Mouse (Mus musculus) neural tube, embryonic 12.5 days (tissue): ENCODE results near the gene Rasgrf2. TPM values are rescaled to one million over a fixed set of nuclear protein-coding genes. Genes with fewer than 3 reads are reported as not detected.

ENCODE experiments used
- ATAC-seq: fragments of 200-750 bp; cut with Nextera tagmentation; 2 replicates; pipeline ENCODE4 v1.8.0; 2017; ENCODE audit warnings: low read depth, mild to moderate bottlenecking, moderate TSS enrichment, moderate library complexity; ENCODE audit not compliant: low FRiP score
- H3K27ac ChIP-seq: fragments of 300-500 bp; sonication (generic); 2 replicates; pipeline ENCODE4 v1.5.1; 2016
- H3K27me3 ChIP-seq: fragments of 300-500 bp; sonication (generic); replicated peaks from 2 replicates; pipeline ENCODE4 v1.6.1; 2016; ENCODE audit warnings: mild to moderate bottlenecking
- H3K36me3 ChIP-seq: fragments of 300-500 bp; sonication (generic); 2 replicates; pipeline ENCODE4 v1.6.1; 2016; ENCODE audit warnings: mild to moderate bottlenecking
- H3K4me1 ChIP-seq: fragments of 300-500 bp; sonication (generic); 2 replicates; pipeline ENCODE4 v1.6.1; 2016
- H3K4me2 ChIP-seq: fragments of 300-500 bp; sonication (generic); replicated peaks from 2 replicates; pipeline ENCODE4 v1.6.1; 2016; ENCODE audit warnings: mild to moderate bottlenecking
- H3K4me3 ChIP-seq: fragments of 300-500 bp; sonication (generic); 2 replicates; pipeline ENCODE4 v1.5.1; 2016
- H3K9ac ChIP-seq: fragments of 300-500 bp; sonication (generic); 2 replicates; pipeline ENCODE4 v1.6.1; 2016; ENCODE audit warnings: mild to moderate bottlenecking
- H3K9me3 ChIP-seq: fragments of 300-500 bp; sonication (generic); 2 replicates; pipeline ENCODE4 v1.6.1; 2016; ENCODE audit warnings: mild to moderate bottlenecking
- WGBS: fragments of 180-500 bp; shearing (Covaris S2); methylation state at CpG from one replicate; pipeline ENCODE4 v1.1.7; 2016; 5-methylcytosine and 5-hydroxymethylcytosine counted together
- polyA plus RNA-seq: library from polyadenylated mRNA; unstranded; fragments of >200 nt; fragmentation: Nextera tagmentation; extraction: Ambion mirVana; gene quantifications from 2 replicates; pipeline ENCODE4 v1.2.1, GENCODE M21; 2016

The Rasgrf2 gene
- polyA plus RNA-seq, 1 experiment from 2014 or later = 0.56 TPM

- H3K27ac ChIP-seq = no peak overlapping the region
- H3K4me2 ChIP-seq = no peak overlapping the region
- H3K4me3 ChIP-seq = no peak overlapping the region
- no peaks in the 10 kb centered on the region; the same call in 1 of the 2 replicates for H3K4me1 ChIP-seq
- 94% methylated on average over 1 of the region's 1 CpGs for WGBS
- no peaks in the 10 kb centered on the region for H3K27me3 ChIP-seq
- H3K36me3 ChIP-seq = no peaks in the 10 kb centered on the region
- no peaks in the 10 kb centered on the region for H3K9me3 ChIP-seq
- no peak for ATAC-seq
- H3K9ac ChIP-seq = no peak overlapping the region
Observed at GRCm38 (mm10) chr13:91981414-91981813, 150.0 kb downstream of the Rasgrf2 start.

DNA sequence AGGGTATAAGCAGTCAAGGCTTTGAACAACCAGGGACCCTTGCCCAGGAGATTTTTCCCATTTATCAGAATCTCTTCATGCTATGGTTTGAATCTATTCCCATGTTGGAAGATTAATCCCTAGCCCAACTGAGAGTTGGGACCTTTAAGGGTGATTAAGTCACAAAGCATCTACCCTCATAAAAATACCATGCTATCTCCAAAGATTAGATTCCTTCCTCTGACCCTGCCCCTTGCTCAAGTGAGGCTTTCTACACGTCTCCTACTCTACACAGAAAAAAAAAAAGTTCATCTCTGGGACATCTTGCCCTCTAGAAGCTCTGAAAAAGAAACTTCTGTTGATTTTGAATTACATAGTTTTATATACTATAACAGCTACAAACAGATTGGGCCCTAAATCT lies 154.5 kb downstream of the Rasgrf2 start:
- no peaks in the 10 kb centered on the region for H3K36me3 ChIP-seq
- no peak overlapping the region for H3K4me3 ChIP-seq
- no peak for ATAC-seq
- H3K9me3 ChIP-seq = no peaks in the 10 kb centered on the region
- H3K27me3 ChIP-seq = no peaks in the 10 kb centered on the region
- H3K9ac ChIP-seq = no peak overlapping the region
- no peak overlapping the region for H3K4me2 ChIP-seq
- no peaks in the 10 kb centered on the region for H3K4me1 ChIP-seq
- 74% methylated on average over 1 of the region's 1 CpGs for WGBS
- H3K27ac ChIP-seq = no peak overlapping the region

DNA sequence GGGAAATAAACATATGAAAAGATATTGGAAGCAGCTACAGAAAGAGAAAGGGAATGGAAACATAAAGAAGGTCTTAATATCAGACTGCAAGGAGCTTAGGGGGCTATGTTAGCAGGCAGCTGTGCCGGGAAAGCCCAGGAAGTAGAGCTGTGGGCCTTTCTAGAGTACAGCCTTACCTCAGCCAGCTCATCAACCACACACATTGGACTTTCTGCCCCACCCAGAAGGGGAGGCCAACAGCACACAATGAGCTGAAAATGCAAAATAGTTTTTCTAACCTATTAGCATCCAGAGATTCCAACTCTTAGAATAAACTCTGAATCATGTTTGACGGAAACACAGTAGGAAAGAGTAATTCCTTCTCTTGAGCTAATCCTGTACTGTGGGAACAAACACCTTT lies 154.9 kb downstream of the Rasgrf2 start:
- Histone ChIP-seq H3K9me3 (no peaks in the 10 kb centered on the region), H3K9ac (no peak overlapping the region), H3K4me1 (no peaks in the 10 kb centered on the region), H3K36me3 (no peaks in the 10 kb centered on the region), H3K4me2 (no peak overlapping the region), H3K27me3 (no peaks in the 10 kb centered on the region), H3K27ac (no peak overlapping the region), H3K4me3 (no peak overlapping the region)
- ATAC-seq = no peak
- WGBS = 84% methylated on average over 2 of the region's 2 CpGs

- H3K27ac ChIP-seq = no peak overlapping the region
- H3K36me3 ChIP-seq = no peaks in the 10 kb centered on the region
- no peak overlapping the region for H3K9ac ChIP-seq
- H3K4me2 ChIP-seq = no peak overlapping the region
- H3K27me3 ChIP-seq = no peaks in the 10 kb centered on the region
- 95% methylated on average over 1 of the region's 1 CpGs for WGBS
- no peaks in the 10 kb centered on the region for H3K4me1 ChIP-seq
- H3K4me3 ChIP-seq = no peak overlapping the region
- ATAC-seq = no peak
- H3K9me3 ChIP-seq = no peaks in the 10 kb centered on the region
Observed at GRCm38 (mm10) chr13:91974154-91974553, 157.3 kb downstream of the Rasgrf2 start.

GRCm38 (mm10) chr13:91971246-91971645 lies 160.2 kb downstream of the Rasgrf2 start:
- Histone ChIP-seq H3K27me3 (no peaks in the 10 kb centered on the region), H3K9ac (no peak overlapping the region), H3K4me3 (no peak overlapping the region), H3K4me2 (no peak overlapping the region), H3K9me3 (no peaks in the 10 kb centered on the region), H3K36me3 (no peaks in the 10 kb centered on the region), H3K4me1 (no peaks in the 10 kb centered on the region), H3K27ac (no peak overlapping the region)
- 74% methylated on average over 3 of the region's 3 CpGs for WGBS
- ATAC-seq = no peak

DNA sequence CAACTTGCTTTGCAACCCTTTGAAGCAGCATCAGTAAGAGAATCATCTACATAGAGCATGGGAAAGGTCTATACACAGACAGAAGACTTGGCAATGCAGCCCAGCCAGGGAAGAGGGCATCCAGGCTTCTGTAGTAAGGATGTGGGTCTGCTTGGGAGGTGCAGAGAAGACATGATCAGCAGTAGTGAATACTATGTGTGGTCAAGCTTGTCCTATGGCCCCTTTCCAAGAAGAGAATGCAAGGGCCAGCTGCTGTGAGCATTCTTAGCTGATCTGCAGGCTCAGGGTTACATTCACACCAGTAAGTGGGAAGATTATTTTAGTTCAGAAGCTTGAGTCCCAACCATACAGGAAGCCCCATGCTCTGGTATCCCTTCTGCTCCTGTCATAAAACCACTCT lies 175.0 kb downstream of the Rasgrf2 start:
- Histone ChIP-seq H3K9ac (no peak overlapping the region), H3K4me3 (no peak overlapping the region), H3K27ac (no peak overlapping the region), H3K4me2 (no peak overlapping the region), H3K36me3 (no peaks in the 10 kb centered on the region), H3K4me1 (no peaks in the 10 kb centered on the region), H3K27me3 (no peaks in the 10 kb centered on the region), H3K9me3 (no peaks in the 10 kb centered on the region)
- ATAC-seq = no peak

- H3K27ac ChIP-seq = no peak overlapping the region
- ATAC-seq = no peak
- no peaks in the 10 kb centered on the region for H3K27me3 ChIP-seq
- no peaks in the 10 kb centered on the region for H3K36me3 ChIP-seq
- H3K4me3 ChIP-seq = no peak overlapping the region
- H3K9me3 ChIP-seq = no peaks in the 10 kb centered on the region
- no peak overlapping the region for H3K4me2 ChIP-seq
- no peak overlapping the region for H3K9ac ChIP-seq
- WGBS = 95% methylated on average over 2 of the region's 2 CpGs
- H3K4me1 ChIP-seq = no peaks in the 10 kb centered on the region
Observed at GRCm38 (mm10) chr13:91955646-91956045, 175.8 kb downstream of the Rasgrf2 start.

GRCm38 (mm10) chr13:91955175-91955574 lies 176.3 kb downstream of the Rasgrf2 start:
- 91% methylated on average over 1 of the region's 1 CpGs for WGBS
- H3K4me2 ChIP-seq = no peak overlapping the region
- no peak for ATAC-seq

DNA sequence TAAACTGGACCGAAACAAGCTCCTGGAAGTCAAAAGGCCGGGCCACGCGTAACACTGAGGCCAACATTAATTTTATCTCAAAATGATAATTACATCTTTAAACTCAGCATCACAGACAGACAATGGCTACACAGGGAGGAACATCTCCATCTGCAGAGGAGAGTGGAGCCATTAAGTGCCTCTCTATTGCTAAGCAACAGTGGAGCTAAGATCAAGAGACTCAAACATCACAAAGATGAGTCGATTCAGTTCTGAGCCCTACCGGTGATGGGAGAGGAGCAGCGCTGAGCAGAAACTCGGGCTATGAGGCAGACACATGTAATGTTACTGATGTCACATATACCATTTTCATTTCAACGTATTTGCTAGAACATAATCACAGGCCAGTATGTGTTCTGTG lies 191.3 kb downstream of the Rasgrf2 start:
- Histone ChIP-seq H3K4me1 (no peaks in the 10 kb centered on the region), H3K36me3 (no peaks in the 10 kb centered on the region), H3K9me3 (no peaks in the 10 kb centered on the region), H3K4me3 (no peak overlapping the region), H3K27ac (no peak overlapping the region), H3K9ac (no peak overlapping the region), H3K4me2 (no peak overlapping the region), H3K27me3 (no peaks in the 10 kb centered on the region)
- 94% methylated on average over 9 of the region's 9 CpGs for WGBS
- ATAC-seq = no peak

More at GRCm38 (mm10) chr13:91955175-91955574, 176.3 kb downstream of the Rasgrf2 start:
- no peaks in the 10 kb centered on the region for H3K27me3 ChIP-seq
- H3K9ac ChIP-seq = no peak overlapping the region
- no peak overlapping the region for H3K27ac ChIP-seq
- H3K36me3 ChIP-seq = no peaks in the 10 kb centered on the region
- no peak overlapping the region for H3K4me3 ChIP-seq
- no peaks in the 10 kb centered on the region for H3K9me3 ChIP-seq
- no peaks in the 10 kb centered on the region for H3K4me1 ChIP-seq

- Histone ChIP-seq H3K4me3 (no peak overlapping the region), H3K27me3 (no peaks in the 10 kb centered on the region), H3K9ac (no peak overlapping the region), H3K9me3 (no peaks in the 10 kb centered on the region), H3K4me1 (no peaks in the 10 kb centered on the region), H3K36me3 (no peaks in the 10 kb centered on the region), H3K4me2 (no peak overlapping the region), H3K27ac (no peak overlapping the region)
- WGBS = 74% methylated on average over 1 of the region's 1 CpGs
- no peak for ATAC-seq
Observed at GRCm38 (mm10) chr13:91938826-91939225, 192.6 kb downstream of the Rasgrf2 start.

DNA sequence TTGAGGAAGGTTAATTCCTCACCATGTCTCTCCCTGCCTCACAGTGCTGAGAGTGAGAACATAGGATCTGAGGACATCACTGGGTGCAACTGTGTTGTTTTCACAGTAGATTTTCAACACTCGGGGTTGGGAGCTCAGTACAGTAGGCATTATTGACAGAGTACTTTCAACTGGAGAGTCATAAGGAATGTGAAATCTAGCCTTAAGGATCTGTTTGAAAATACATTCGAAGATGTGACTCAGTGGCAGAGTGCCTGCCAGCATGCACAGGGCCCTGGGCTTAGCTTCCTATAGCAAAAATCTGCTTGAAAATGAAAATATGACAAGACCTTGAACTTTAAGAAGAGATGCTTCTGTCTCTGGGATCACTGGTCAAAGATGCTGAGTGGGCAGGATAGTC lies 194.2 kb downstream of the Rasgrf2 start:
- Histone ChIP-seq H3K27ac (no peak overlapping the region), H3K4me1 (no peaks in the 10 kb centered on the region), H3K4me2 (no peak overlapping the region), H3K27me3 (no peaks in the 10 kb centered on the region), H3K4me3 (no peak overlapping the region), H3K9ac (no peak overlapping the region), H3K36me3 (no peaks in the 10 kb centered on the region), H3K9me3 (no peaks in the 10 kb centered on the region)
- 87% methylated on average over 2 of the region's 2 CpGs for WGBS
- ATAC-seq = no peak

GRCm38 (mm10) chr13:91932122-91932521 lies 199.3 kb downstream of the Rasgrf2 start:
- Histone ChIP-seq H3K27me3 (no peaks in the 10 kb centered on the region), H3K9ac (no peak overlapping the region), H3K9me3 (no peaks in the 10 kb centered on the region), H3K27ac (no peak overlapping the region), H3K4me3 (no peak overlapping the region), H3K4me2 (no peak overlapping the region), H3K36me3 (no peaks in the 10 kb centered on the region), H3K4me1 (no peaks in the 10 kb centered on the region)
- ATAC-seq = no peak
- 90% methylated on average over 1 of the region's 1 CpGs for WGBS

DNA sequence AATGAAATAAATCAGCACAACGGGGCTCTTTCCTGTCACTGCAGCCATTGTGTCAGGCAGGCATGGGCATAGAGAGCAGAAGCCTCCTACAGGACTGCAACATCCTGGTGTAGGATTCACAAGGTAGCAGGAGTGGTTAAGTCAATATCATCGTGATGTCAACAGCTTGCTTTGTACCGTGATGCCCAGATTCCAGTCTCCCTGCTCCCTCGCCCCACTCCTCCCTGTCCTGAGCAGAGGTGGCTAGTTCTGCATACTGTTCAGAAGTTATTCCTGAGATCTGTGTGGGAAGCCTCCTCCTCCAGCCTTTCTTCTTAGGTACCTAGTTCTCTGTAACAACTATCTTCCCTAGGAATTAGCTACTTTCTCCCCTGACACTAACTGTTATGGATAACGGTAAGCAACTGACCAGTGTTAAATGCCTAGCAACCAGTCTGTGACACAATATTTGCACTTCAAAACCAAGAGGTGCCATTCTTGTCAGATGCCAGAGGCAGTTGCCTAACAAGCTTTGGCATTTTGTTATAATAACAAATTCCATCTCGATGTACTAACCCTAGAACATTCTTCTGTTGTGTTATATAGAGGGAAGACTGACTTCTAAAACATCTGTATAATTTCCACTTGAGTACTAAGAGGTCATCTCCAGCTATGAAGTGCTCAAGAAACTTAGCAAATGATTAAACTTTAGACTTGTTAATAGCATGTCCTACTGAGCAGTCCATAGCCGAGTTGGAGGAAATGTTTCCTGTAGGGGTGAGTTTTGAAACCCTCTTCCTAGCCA lies 201.3 kb downstream of the Rasgrf2 start:
- 81% methylated on average over 7 of the region's 7 CpGs for WGBS
- Histone ChIP-seq H3K27ac (no peak overlapping the region), H3K36me3 (no peaks in the 10 kb centered on the region), H3K4me3 (no peak overlapping the region), H3K9ac (no peak overlapping the region), H3K9me3 (no peaks in the 10 kb centered on the region), H3K27me3 (no peaks in the 10 kb centered on the region), H3K4me2 (no peak overlapping the region), H3K4me1 (no peaks in the 10 kb centered on the region)
- no peak for ATAC-seq
